Mouse (Mus musculus) gastrocnemius, postnatal 14 days (tissue): ENCODE results near the gene Rabepk. TPM values are rescaled to one million over a fixed set of nuclear protein-coding genes. Genes with fewer than 3 reads are reported as not detected.

ENCODE experiments used
- DNase-seq: peaks from one replicate; pipeline ENCODE4 v3.0.0; 2021; ENCODE audit warnings: mixed read lengths
- intact Hi-C: fragments of 180-260 bp; cut with DNase I; formaldehyde crosslinking; loops from one replicate; pipeline ENCODE4 v1.15.1; 2025; ENCODE audit warnings: low total_unique reads
- total RNA-seq, 2 experiments: library from RNA; stranded (reverse); gene quantifications; 2 replicates each; pipeline ENCODE4 v1.2.3; 2021

Rabepk gene
- total RNA-seq, 2 experiments from 2014 or later: 7.9 to 10.1 TPM

DNA sequence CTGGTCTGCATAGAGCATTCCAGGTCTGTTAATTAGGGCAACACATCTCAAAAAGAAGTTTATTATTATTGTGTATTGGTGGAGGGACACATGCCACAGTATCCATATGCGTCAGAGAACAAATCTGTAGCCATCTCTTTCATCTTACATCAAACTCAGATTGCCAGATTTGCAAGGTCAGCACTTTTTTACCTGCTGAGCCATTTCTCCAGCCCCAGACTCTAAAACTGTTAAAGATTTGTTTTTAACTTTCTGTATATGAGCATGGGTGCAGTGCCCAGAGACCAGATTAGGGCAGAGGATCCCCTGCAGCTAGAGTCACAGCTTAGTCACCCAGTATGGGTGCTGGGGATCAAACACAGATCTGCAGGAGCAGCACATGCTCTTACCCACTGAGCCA is 63.1 kb downstream of the Rabepk start:
- intact Hi-C loops: no loop called here
- no peak for DNase-seq

Other genes starting within 250 kb of the Rabepk start
- gene Gapvd1, start 44.7 kb downstream of the Rabepk start, total RNA-seq: 10 to 100 TPM; 32.2 to 34.6 TPM
- 100 to 1,000 TPM; 175 to 207 TPM for gene Hspa5, start 27.9 kb downstream of the Rabepk start, total RNA-seq
- gene Fbxw2, start 26.4 kb upstream of the Rabepk start, total RNA-seq: 10 to 100 TPM; 43.5 to 48.3 TPM
- gene Gm34653, start 33.1 kb upstream of the Rabepk start, total RNA-seq: under 1 TPM; 0.12 to 0.18 TPM
- under 1 TPM; 0.29 to 0.49 TPM for gene Cutal, start 74.5 kb upstream of the Rabepk start, total RNA-seq
- 10 to 100 TPM; 13.5 to 13.8 TPM for gene Psmd5, start 75.1 kb upstream of the Rabepk start, total RNA-seq
- 1 to 10 TPM; 1.7 to 2.1 TPM for gene Phf19, start 114.1 kb upstream of the Rabepk start, total RNA-seq
- gene Traf1, start 161.9 kb upstream of the Rabepk start, total RNA-seq: 1 to 10 TPM; 1.0 to 1.7 TPM